Mouse (Mus musculus): Measurements from ENCODE around the gene Ankrd49. TPM values are rescaled to one million over a fixed set of nuclear protein-coding genes. Genes with fewer than 3 reads are reported as not detected.

Gene Ankrd49
- polyA plus RNA-seq, 1 experiment from 2014 or later, result 40.5 TPM

- no peak for ATAC-seq (ENCODE audit: insufficient read depth, low FRiP score)
- H3K9ac ChIP-seq (ENCODE audit: low read length), result no peak overlapping the region
- no peak overlapping the region for H3K27ac ChIP-seq (ENCODE audit: low read length)
- H3K27me3 ChIP-seq (ENCODE audit: control insufficient read depth, insufficient read depth, low read length), result no peaks in the 10 kb centered on the region
- no peaks in the 10 kb centered on the region for H3K9me3 ChIP-seq (replicated peaks; ENCODE audit: control insufficient read depth, low read length)
- no peak overlapping the region for H3K4me3 ChIP-seq (replicated peaks; ENCODE audit: low read length)
- H3K4me1 ChIP-seq (ENCODE audit: control insufficient read depth, insufficient read depth, low read length), result peaks cover 5% of the 10 kb centered on the region
- no peaks in the 10 kb centered on the region for H3K36me3 ChIP-seq (ENCODE audit: control insufficient read depth, insufficient read depth, low read length)
- no peak overlapping the region for H3K4me2 ChIP-seq (ENCODE audit: low read depth, low read length)
Measured at GRCm38 (mm10) chr9:14753947-14754346, 30.7 kb downstream of the Ankrd49 start.

GRCm38 (mm10) chr9:14752001-14752522, 32.6 kb downstream of the Ankrd49 start, which contains the start of gene Fut4:
Gene Fut4 (minus strand): TSS chr9:14752393.
- H3K27me3 ChIP-seq (ENCODE audit: control insufficient read depth, insufficient read depth, low read length), result no peaks in the 10 kb centered on the region
- no peaks in the 10 kb centered on the region for H3K36me3 ChIP-seq (ENCODE audit: control insufficient read depth, insufficient read depth, low read length)
- H3K9me3 ChIP-seq (replicated peaks; ENCODE audit: control insufficient read depth, low read length), result no peaks in the 10 kb centered on the region

DNA sequence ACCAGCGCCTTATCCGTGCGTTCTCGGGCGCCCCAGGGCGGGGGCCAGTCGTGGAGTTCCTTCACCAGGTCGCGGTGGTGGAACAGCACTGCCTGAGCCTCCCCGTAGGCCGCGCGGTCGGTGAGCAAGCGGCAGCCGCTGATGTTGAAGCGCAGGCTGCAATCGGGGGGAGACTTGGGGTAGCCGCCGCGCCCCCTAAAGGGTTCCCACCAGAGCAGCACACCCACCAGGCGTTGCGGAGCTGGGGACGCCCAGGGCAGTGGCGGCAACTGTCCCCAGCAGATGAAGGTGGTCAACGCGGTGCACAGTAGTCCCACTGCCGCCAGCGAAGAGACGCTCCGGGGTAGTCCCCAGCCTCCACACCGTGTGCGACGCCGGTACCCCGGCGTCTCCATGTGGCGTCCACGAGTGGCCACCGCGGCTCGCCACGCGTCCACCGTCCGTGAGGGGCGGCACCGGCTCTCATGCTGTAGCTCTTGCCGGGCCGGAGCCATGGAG, 33.1 kb downstream of the Ankrd49 start:
- Histone ChIP-seq H3K9me3 (replicated peaks; ENCODE audit: control insufficient read depth, low read length) (no peaks in the 10 kb centered on the region), H3K4me3 (replicated peaks; ENCODE audit: low read length) (peak overlapping the region; percentile 62), H3K9ac (ENCODE audit: low read length) (peak overlapping the region; percentile 83), H3K27me3 (ENCODE audit: control insufficient read depth, insufficient read depth, low read length) (no peaks in the 10 kb centered on the region), H3K4me1 (ENCODE audit: control insufficient read depth, insufficient read depth, low read length) (peaks cover 5% of the 10 kb centered on the region), H3K4me2 (ENCODE audit: low read depth, low read length) (peak overlapping the region; percentile 99), H3K27ac (ENCODE audit: low read length) (peak overlapping the region; percentile 54; the same call in 1 of the 2 replicates), H3K36me3 (ENCODE audit: control insufficient read depth, insufficient read depth, low read length) (no peaks in the 10 kb centered on the region)
- WGBS, result under 1% methylated on average over 50 of the region's 50 CpGs
- ATAC-seq (ENCODE audit: insufficient read depth, low FRiP score), result peak; percentile 48

More at GRCm38 (mm10) chr9:14752001-14752522, 32.6 kb downstream of the Ankrd49 start, which contains the start of gene Fut4:
- peak within 1 kb of the TSS; percentile 83 for H3K9ac ChIP-seq (ENCODE audit: low read length)
- H3K4me3 ChIP-seq (replicated peaks; ENCODE audit: low read length), result peak within 1 kb of the TSS; percentile 62
- 0% methylated on average over 28 of the region's 28 CpGs for WGBS
- H3K4me2 ChIP-seq (ENCODE audit: low read depth, low read length), result peak within 1 kb of the TSS; percentile 99
- H3K4me1 ChIP-seq (ENCODE audit: control insufficient read depth, insufficient read depth, low read length), result peaks cover 5% of the 10 kb centered on the region
- H3K27ac ChIP-seq (ENCODE audit: low read length), result peak within 1 kb of the TSS; percentile 54
- peak; percentile 84 for ATAC-seq (ENCODE audit: insufficient read depth, low FRiP score)

GRCm38 (mm10) chr9:14750901-14751502, 33.7 kb downstream of the Ankrd49 start:
- Histone ChIP-seq H3K9ac (ENCODE audit: low read length) (peak overlapping the region; percentile 83), H3K9me3 (replicated peaks; ENCODE audit: control insufficient read depth, low read length) (no peaks in the 10 kb centered on the region), H3K27me3 (ENCODE audit: control insufficient read depth, insufficient read depth, low read length) (no peaks in the 10 kb centered on the region), H3K4me2 (ENCODE audit: low read depth, low read length) (peak overlapping the region; percentile 99), H3K36me3 (ENCODE audit: control insufficient read depth, insufficient read depth, low read length) (no peaks in the 10 kb centered on the region), H3K27ac (ENCODE audit: low read length) (0 out of 2 replicates have a peak overlapping the region, but pooled peaks have one; percentile 54), H3K4me1 (ENCODE audit: control insufficient read depth, insufficient read depth, low read length) (peaks cover 5% of the 10 kb centered on the region), H3K4me3 (replicated peaks; ENCODE audit: low read length) (peak overlapping the region; percentile 62)
- ATAC-seq (ENCODE audit: insufficient read depth, low FRiP score), result no peak
- 60% methylated on average over 42 of the region's 42 CpGs for WGBS

GRCm38 (mm10) chr9:14740151-14740924, 44.3 kb downstream of the Ankrd49 start, which contains the start of gene Piwil4:
Gene Piwil4 (minus strand): TSS chr9:14740733.
- Histone ChIP-seq H3K36me3 (ENCODE audit: control insufficient read depth, insufficient read depth, low read length) (no peaks in the 10 kb centered on the region), H3K4me3 (replicated peaks; ENCODE audit: low read length) (no peak within 1 kb of the TSS), H3K4me1 (ENCODE audit: control insufficient read depth, insufficient read depth, low read length) (no peaks in the 10 kb centered on the region), H3K9me3 (replicated peaks; ENCODE audit: control insufficient read depth, low read length) (no peaks in the 10 kb centered on the region), H3K4me2 (ENCODE audit: low read depth, low read length) (no peak within 1 kb of the TSS), H3K27me3 (ENCODE audit: control insufficient read depth, insufficient read depth, low read length) (no peaks in the 10 kb centered on the region), H3K27ac (ENCODE audit: low read length) (no peak within 1 kb of the TSS), H3K9ac (ENCODE audit: low read length) (no peak within 1 kb of the TSS)
- WGBS, result 80% methylated on average over 19 of the region's 19 CpGs
- no peak for ATAC-seq (ENCODE audit: insufficient read depth, low FRiP score)

GRCm38 (mm10) chr9:14739498-14740150, 45.0 kb downstream of the Ankrd49 start:
- WGBS, result 59% methylated on average over 4 of the region's 4 CpGs
- no peak for ATAC-seq (ENCODE audit: insufficient read depth, low FRiP score)
- H3K4me3 ChIP-seq (replicated peaks; ENCODE audit: low read length), result no peak overlapping the region
- no peak overlapping the region for H3K27ac ChIP-seq (ENCODE audit: low read length)
- no peaks in the 10 kb centered on the region for H3K27me3 ChIP-seq (ENCODE audit: control insufficient read depth, insufficient read depth, low read length)
- H3K9ac ChIP-seq (ENCODE audit: low read length), result no peak overlapping the region
- no peaks in the 10 kb centered on the region for H3K9me3 ChIP-seq (replicated peaks; ENCODE audit: control insufficient read depth, low read length)
- H3K4me1 ChIP-seq (ENCODE audit: control insufficient read depth, insufficient read depth, low read length), result no peaks in the 10 kb centered on the region
- H3K4me2 ChIP-seq (ENCODE audit: low read depth, low read length), result no peak overlapping the region
- no peaks in the 10 kb centered on the region for H3K36me3 ChIP-seq (ENCODE audit: control insufficient read depth, insufficient read depth, low read length)

- no peak overlapping the region for H3K4me2 ChIP-seq (ENCODE audit: low read depth, low read length)
- H3K4me1 ChIP-seq (ENCODE audit: control insufficient read depth, insufficient read depth, low read length), result peaks cover 13% of the 10 kb centered on the region; the same call in 1 of the 2 replicates
- no peaks in the 10 kb centered on the region for H3K36me3 ChIP-seq (ENCODE audit: control insufficient read depth, insufficient read depth, low read length)
- no peaks in the 10 kb centered on the region for H3K27me3 ChIP-seq (ENCODE audit: control insufficient read depth, insufficient read depth, low read length)
- no peaks in the 10 kb centered on the region for H3K9me3 ChIP-seq (replicated peaks; ENCODE audit: control insufficient read depth, low read length)
- no peak overlapping the region for H3K27ac ChIP-seq (ENCODE audit: low read length)
- no peak overlapping the region for H3K9ac ChIP-seq (ENCODE audit: low read length)
- no peak overlapping the region for H3K4me3 ChIP-seq (replicated peaks; ENCODE audit: low read length)
- 24% methylated on average over 9 of the region's 9 CpGs for WGBS
- ATAC-seq (ENCODE audit: insufficient read depth, low FRiP score), result peak; percentile 69; the same call in 1 of the 2 replicates
Measured at GRCm38 (mm10) chr9:14730941-14731541, 53.6 kb downstream of the Ankrd49 start.

All from stomach, embryonic 16.5 days (tissue).